Mouse (Mus musculus): ENCODE measurements around the gene Plcd1.

GRCm38 (mm10) chr9:119120168-119120560 lies 26.9 kb upstream of the Plcd1 start:
- TF ChIP-seq CTCF (IDR thresholded peaks at IDR 0.05; ENCODE audit: control insufficient read depth, insufficient read depth, low read length), result no peak
- no peak for TF ChIP-seq POLR2A (IDR thresholded peaks at IDR 0.05; ENCODE audit: borderline replicate concordance, control insufficient read depth, low read depth, low read length)
